Mouse (Mus musculus): ENCODE results near the gene Zfp704. TPM values are rescaled to one million over a fixed set of nuclear protein-coding genes. Genes with fewer than 3 reads are reported as not detected.

Gene Zfp704
- total and polyA plus RNA-seq, 3 experiments, result under 0.01 TPM; not detected in 2

- DNase-seq (ENCODE audit: low read depth, low spot score), result no peak
- H3K4me1 ChIP-seq (ENCODE audit: control insufficient read depth in 1 of 2, insufficient read depth in 2 of 2, low read length in 2 of 2), result no peaks in the 10 kb centered on the region
- H3K4me3 ChIP-seq (ENCODE audit: control insufficient read depth in 1 of 2, insufficient read depth in 1 of 2, low read depth in 2 of 2, low read length in 2 of 2), result no peak overlapping the region
- H3K36me3 ChIP-seq (ENCODE audit: control insufficient read depth in 1 of 2, insufficient read depth in 2 of 2, low read length in 2 of 2), result no peaks in the 10 kb centered on the region
- H3K9ac ChIP-seq (ENCODE audit: control insufficient read depth, low read depth, low read length, poor library complexity, severe bottlenecking), result no peak overlapping the region
- H3K27ac ChIP-seq (ENCODE audit: control insufficient read depth, low read depth, low read length), result no peak overlapping the region
- H3K27me3 ChIP-seq (ENCODE audit: control insufficient read depth in 1 of 2, insufficient read depth in 2 of 2, low read length in 2 of 2), result no peaks in the 10 kb centered on the region
- TF ChIP-seq RCOR1 (IDR thresholded peaks at IDR 0.05; ENCODE audit: low read depth, low read length) (no peak), CTCF (IDR thresholded peaks at IDR 0.05 in 2 of 3, conservative IDR thresholded peaks at IDR 0.05 in 1 of 3; ENCODE audit: control insufficient read depth in 1 of 3, insufficient read depth in 1 of 3, low read depth in 2 of 3, low read length in 3 of 3, poor library complexity in 1 of 3, severe bottlenecking in 1 of 3) (no peak)
- no peaks in the 10 kb centered on the region for H3K79me2 ChIP-seq (ENCODE audit: control insufficient read depth, insufficient read depth, low read length, poor library complexity)
- no peaks in the 10 kb centered on the region for H3K9me3 ChIP-seq (replicated peaks; ENCODE audit: insufficient read depth, low read length)
Measured at GRCm38 (mm10) chr3:9515527-9515926, 94.4 kb downstream of the Zfp704 start.

- Histone ChIP-seq H3K27me3 (ENCODE audit: control insufficient read depth in 1 of 2, insufficient read depth in 2 of 2, low read length in 2 of 2) (no peaks in the 10 kb centered on the region), H3K9ac (ENCODE audit: control insufficient read depth, low read depth, low read length, poor library complexity, severe bottlenecking) (no peak overlapping the region), H3K79me2 (ENCODE audit: control insufficient read depth, insufficient read depth, low read length, poor library complexity) (no peaks in the 10 kb centered on the region), H3K9me3 (replicated peaks; ENCODE audit: insufficient read depth, low read length) (no peaks in the 10 kb centered on the region), H3K36me3 (ENCODE audit: control insufficient read depth in 1 of 2, insufficient read depth in 2 of 2, low read length in 2 of 2) (no peaks in the 10 kb centered on the region), H3K4me1 (ENCODE audit: control insufficient read depth in 1 of 2, insufficient read depth in 2 of 2, low read length in 2 of 2) (no peaks in the 10 kb centered on the region), H3K4me3 (ENCODE audit: control insufficient read depth in 1 of 2, insufficient read depth in 1 of 2, low read depth in 2 of 2, low read length in 2 of 2) (no peak overlapping the region), H3K27ac (ENCODE audit: control insufficient read depth, low read depth, low read length) (no peak overlapping the region)
- no peak for TF ChIP-seq USF1 (IDR thresholded peaks at IDR 0.05; ENCODE audit: low read depth, low read length)
- TF ChIP-seq ETS1 (IDR thresholded peaks at IDR 0.05; ENCODE audit: low read depth, low read length), result no peak
- TF ChIP-seq SMC3 (IDR thresholded peaks at IDR 0.05; ENCODE audit: low read depth, low read length), result no peak
- no peak for TF ChIP-seq UBTF (IDR thresholded peaks at IDR 0.05; ENCODE audit: borderline replicate concordance, insufficient read depth, low read depth, low read length)
- TF ChIP-seq ZC3H11A (IDR thresholded peaks at IDR 0.05; ENCODE audit: low read depth, low read length), result no peak
- TF ChIP-seq MYB (IDR thresholded peaks at IDR 0.05; ENCODE audit: low read depth, low read length), result no peak
- no peak for TF ChIP-seq TCF12 (IDR thresholded peaks at IDR 0.05; ENCODE audit: low read depth, low read length)
- no peak for TF ChIP-seq MXI1 (IDR thresholded peaks at IDR 0.05; ENCODE audit: low read depth, low read length)
- no peak for DNase-seq (ENCODE audit: low read depth, low spot score)
Measured at GRCm38 (mm10) chr3:9513703-9514110, 96.2 kb downstream of the Zfp704 start.

GRCm38 (mm10) chr3:9512199-9512598 is 97.7 kb downstream of the Zfp704 start:
- no peak for DNase-seq (ENCODE audit: low read depth, low spot score)
- TF ChIP-seq MYB (IDR thresholded peaks at IDR 0.05; ENCODE audit: low read depth, low read length), result no peak
- no peak for TF ChIP-seq JUND (IDR thresholded peaks at IDR 0.05; ENCODE audit: low read depth, low read length)
- no peak for TF ChIP-seq BHLHE40 (IDR thresholded peaks at IDR 0.05; ENCODE audit: borderline replicate concordance, low read depth, low read length)
- TF ChIP-seq CHD2 (IDR thresholded peaks at IDR 0.05; ENCODE audit: low read length), result no peak
- no peak for TF ChIP-seq SMC3 (IDR thresholded peaks at IDR 0.05; ENCODE audit: low read depth, low read length)
- no peak for TF ChIP-seq CHD1 (IDR thresholded peaks at IDR 0.05; ENCODE audit: low read depth, low read length)
- TF ChIP-seq POLR2AphosphoS2 (IDR thresholded peaks at IDR 0.05; ENCODE audit: low read length), result no peak
- TF ChIP-seq RAD21 (IDR thresholded peaks at IDR 0.05; ENCODE audit: low read depth, low read length), result no peak
- TF ChIP-seq USF2 (IDR thresholded peaks at IDR 0.05; ENCODE audit: borderline replicate concordance in 1 of 2, insufficient read depth in 1 of 2, low read depth in 1 of 2, low read length in 2 of 2), result no peak
- Histone ChIP-seq H3K27ac (ENCODE audit: control insufficient read depth, low read depth, low read length) (no peak overlapping the region), H3K27me3 (ENCODE audit: control insufficient read depth in 1 of 2, insufficient read depth in 2 of 2, low read length in 2 of 2) (no peaks in the 10 kb centered on the region), H3K79me2 (ENCODE audit: control insufficient read depth, insufficient read depth, low read length, poor library complexity) (no peaks in the 10 kb centered on the region), H3K36me3 (ENCODE audit: control insufficient read depth in 1 of 2, insufficient read depth in 2 of 2, low read length in 2 of 2) (no peaks in the 10 kb centered on the region), H3K9ac (ENCODE audit: control insufficient read depth, low read depth, low read length, poor library complexity, severe bottlenecking) (no peak overlapping the region), H3K4me3 (ENCODE audit: control insufficient read depth in 1 of 2, insufficient read depth in 1 of 2, low read depth in 2 of 2, low read length in 2 of 2) (no peak overlapping the region), H3K9me3 (replicated peaks; ENCODE audit: insufficient read depth, low read length) (no peaks in the 10 kb centered on the region), H3K4me1 (ENCODE audit: control insufficient read depth in 1 of 2, insufficient read depth in 2 of 2, low read length in 2 of 2) (no peaks in the 10 kb centered on the region)

All from MEL (cell line).